Mouse (Mus musculus) megakaryocyte, embryonic 14.5 days (primary cell): ENCODE measurements around the gene Trim8. TPM values are rescaled to one million over a fixed set of nuclear protein-coding genes. Genes with fewer than 3 reads are reported as not detected.

Source experiments
- H3K27me3 ChIP-seq: replicated peaks from 2 replicates; pipeline ENCODE3; 2012; ENCODE audit warnings: inconsistent platforms
- H3K36me3 ChIP-seq: replicated peaks from 2 replicates; pipeline ENCODE3; 2012; ENCODE audit warnings: low read length, inconsistent platforms, mixed read lengths
- H3K4me1 ChIP-seq: 2 replicates; pipeline ENCODE4 v1.6.1; 2012; ENCODE audit warnings: inconsistent platforms
- H3K4me3 ChIP-seq: replicated peaks from 2 replicates; pipeline ENCODE3; 2012; ENCODE audit warnings: moderate library complexity, mild to moderate bottlenecking, inconsistent platforms
- H3K9me3 ChIP-seq: 2 replicates; pipeline ENCODE4 v1.6.1; 2012; ENCODE audit warnings: inconsistent platforms
- FLI1 ChIP-seq: IDR thresholded peaks from 2 replicates; pipeline ENCODE4 v1.6.1; 2012; ENCODE audit warnings: low read length, inconsistent platforms, mixed read lengths
- GATA1 ChIP-seq: IDR thresholded peaks from 3 replicates; pipeline ENCODE4 v1.6.1; 2012; ENCODE audit warnings: mixed read lengths, low read length, inconsistent platforms, borderline replicate concordance
- polyA plus RNA-seq: library from polyadenylated mRNA; stranded (reverse); fragments of >175 nt; gene quantifications from 2 replicates; pipeline ENCODE4 v1.2.3, GENCODE M21; 2012; ENCODE audit warnings: low replicate concordance; ENCODE audit not compliant: insufficient read depth

Trim8 gene
- polyA plus RNA-seq, result 207 and 435 TPM in 2 replicates

DNA sequence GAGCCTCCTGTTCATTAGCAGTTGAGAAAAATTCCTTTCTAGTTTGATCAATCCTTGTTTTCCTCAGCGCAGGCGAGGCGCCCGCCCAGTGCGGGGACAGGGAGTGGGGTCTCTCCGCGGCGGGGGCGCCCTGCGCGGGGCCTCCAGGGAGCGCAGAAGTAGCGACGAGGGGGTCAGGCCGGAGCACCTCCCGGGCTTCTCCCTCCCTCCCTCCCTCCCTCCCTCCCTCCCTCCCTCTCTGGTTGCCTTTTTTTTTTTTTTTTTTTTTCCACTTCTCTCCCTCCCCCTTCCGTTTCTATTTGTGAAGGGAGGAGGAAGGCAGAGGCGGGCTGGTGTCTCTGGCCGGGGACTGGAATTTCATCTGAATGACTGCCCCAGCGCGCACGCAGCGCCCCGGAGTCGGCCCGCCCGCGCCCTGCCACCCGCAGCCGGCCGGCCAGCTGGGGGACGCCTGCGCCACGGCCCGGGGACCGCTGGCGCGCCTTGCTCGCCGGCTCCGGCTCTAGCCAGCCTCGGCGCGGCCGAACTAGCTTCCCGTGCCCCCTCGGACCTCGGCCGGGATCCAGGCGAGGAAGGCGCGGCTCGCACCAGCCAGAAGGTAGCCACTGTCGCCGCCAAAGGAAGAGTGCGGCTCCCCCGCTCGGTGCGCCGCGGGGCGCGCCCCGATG, at the start of gene Trim8:
Gene Trim8 (plus strand): TSS at position 302 of the 668 bp plus-strand sequence.
- Histone ChIP-seq H3K27me3 (no peaks in the 10 kb centered on the region), H3K36me3 (peaks cover 41% of the 10 kb centered on the region), H3K4me1 (peaks cover 44% of the 10 kb centered on the region), H3K9me3 (no peaks in the 10 kb centered on the region), H3K4me3 (peak within 1 kb of the TSS; percentile 90)
- TF ChIP-seq FLI1 (no peak), GATA1 (no peak)

GRCm38 (mm10) chr19:46452052-46452827, 49.3 kb upstream of the Trim8 start:
- H3K4me1 ChIP-seq, result peaks cover 100% of the 10 kb centered on the region
- H3K9me3 ChIP-seq, result no peaks in the 10 kb centered on the region
- H3K36me3 ChIP-seq, result peaks cover 55% of the 10 kb centered on the region
- no peaks in the 10 kb centered on the region for H3K27me3 ChIP-seq
- peak overlapping the region; percentile 40 for H3K4me3 ChIP-seq
- no peak for TF ChIP-seq GATA1
- no peak for TF ChIP-seq FLI1

- no peaks in the 10 kb centered on the region for H3K27me3 ChIP-seq
- H3K4me3 ChIP-seq, result peak overlapping the region; percentile 40
- no peak for TF ChIP-seq GATA1
- TF ChIP-seq FLI1, result no peak
- no peaks in the 10 kb centered on the region for H3K9me3 ChIP-seq
- H3K4me1 ChIP-seq, result peaks cover 100% of the 10 kb centered on the region
- H3K36me3 ChIP-seq, result peaks cover 61% of the 10 kb centered on the region
These were observed 48.6 kb upstream of the Trim8 start for GRCm38 (mm10) chr19:46452916-46453315.

- peak overlapping the region; percentile 90 for H3K4me3 ChIP-seq
- peaks cover 69% of the 10 kb centered on the region for H3K36me3 ChIP-seq
- H3K27me3 ChIP-seq, result no peaks in the 10 kb centered on the region
- H3K4me1 ChIP-seq, result peaks cover 100% of the 10 kb centered on the region
- no peaks in the 10 kb centered on the region for H3K9me3 ChIP-seq
- no peak for TF ChIP-seq FLI1
- TF ChIP-seq GATA1, result no peak
These were observed 47.2 kb upstream of the Trim8 start for GRCm38 (mm10) chr19:46454126-46454880.

GRCm38 (mm10) chr19:46455032-46455431, 46.5 kb upstream of the Trim8 start:
- peaks cover 69% of the 10 kb centered on the region for H3K36me3 ChIP-seq
- H3K4me1 ChIP-seq, result peaks cover 100% of the 10 kb centered on the region
- no peaks in the 10 kb centered on the region for H3K9me3 ChIP-seq
- peak; percentile 97 for TF ChIP-seq FLI1
- peak; percentile 100 for TF ChIP-seq GATA1
- no peaks in the 10 kb centered on the region for H3K27me3 ChIP-seq
- peak overlapping the region; percentile 90 for H3K4me3 ChIP-seq

- Histone ChIP-seq H3K9me3 (no peaks in the 10 kb centered on the region), H3K27me3 (no peaks in the 10 kb centered on the region), H3K4me1 (peaks cover 100% of the 10 kb centered on the region), H3K4me3 (peak overlapping the region; percentile 90), H3K36me3 (peaks cover 69% of the 10 kb centered on the region)
- TF ChIP-seq GATA1 (no peak), FLI1 (no peak)
These were observed 45.9 kb upstream of the Trim8 start for GRCm38 (mm10) chr19:46455556-46455955.

DNA sequence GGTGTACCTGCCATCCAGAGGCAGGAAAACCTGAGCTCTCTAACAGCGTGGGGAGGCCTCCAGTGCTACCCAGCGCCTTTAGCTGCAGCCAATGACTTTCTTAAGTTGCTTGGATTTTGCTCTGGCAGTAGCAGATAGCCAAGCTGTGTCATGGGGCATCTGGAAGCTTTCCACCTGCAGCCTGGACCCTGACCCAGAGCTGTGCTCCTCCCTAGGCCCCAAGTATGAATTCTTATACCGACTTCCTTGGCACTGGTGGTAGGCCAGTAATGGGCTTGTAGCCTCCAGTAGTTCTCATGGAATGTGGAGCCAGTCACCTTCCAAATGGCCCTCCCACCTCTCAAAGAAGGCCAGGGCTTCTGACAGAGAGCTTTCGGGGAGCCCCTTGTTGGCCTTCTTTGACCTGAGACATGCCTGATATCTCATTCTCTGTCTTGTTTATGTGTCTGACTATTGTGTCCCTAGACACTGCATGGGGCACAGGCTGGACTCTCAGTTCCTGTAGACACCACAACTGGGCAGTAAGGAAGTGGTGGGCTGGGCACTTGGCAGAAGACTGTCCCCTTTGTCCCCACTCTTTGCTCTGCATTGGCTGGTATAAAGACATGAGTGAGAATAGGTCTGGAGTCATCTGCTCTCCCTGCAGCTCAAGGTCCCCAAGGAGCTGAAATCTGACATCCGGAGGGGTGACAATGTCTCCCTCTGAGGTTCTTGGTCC, 45.3 kb upstream of the Trim8 start:
- H3K36me3 ChIP-seq, result peaks cover 69% of the 10 kb centered on the region

GRCm38 (mm10) chr19:46457798-46458197, 43.7 kb upstream of the Trim8 start:
- H3K9me3 ChIP-seq, result no peaks in the 10 kb centered on the region
- TF ChIP-seq FLI1 (no peak), GATA1 (no peak)
- peaks cover 84% of the 10 kb centered on the region for H3K4me1 ChIP-seq
- H3K36me3 ChIP-seq, result peaks cover 70% of the 10 kb centered on the region
- peak overlapping the region; percentile 26 for H3K4me3 ChIP-seq
- H3K27me3 ChIP-seq, result no peaks in the 10 kb centered on the region

More for the DNA sequence above, 45.3 kb upstream of the Trim8 start:
- TF ChIP-seq GATA1 (no peak), FLI1 (no peak)
- Histone ChIP-seq H3K9me3 (no peaks in the 10 kb centered on the region), H3K4me1 (peaks cover 97% of the 10 kb centered on the region), H3K27me3 (no peaks in the 10 kb centered on the region), H3K4me3 (peak overlapping the region; percentile 90)

DNA sequence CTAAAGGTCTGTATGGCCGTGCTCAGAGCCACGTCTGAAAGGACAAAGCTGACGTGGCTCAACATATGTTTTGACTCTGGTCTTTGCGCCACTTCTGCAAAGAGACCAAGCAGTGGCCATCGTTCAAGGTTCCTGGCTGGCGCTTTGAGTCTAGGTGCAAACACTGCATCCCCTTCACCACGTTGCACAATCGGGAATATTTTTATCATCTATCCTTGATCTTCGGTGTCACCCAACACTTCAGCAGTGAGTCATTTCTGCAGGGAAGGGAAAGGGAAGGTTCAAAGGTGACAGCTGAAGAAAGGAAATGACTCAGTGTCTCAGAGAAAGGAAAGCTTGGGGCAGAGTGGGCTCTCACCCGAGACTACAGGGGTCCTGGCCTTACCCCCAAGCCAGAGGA, 42.2 kb upstream of the Trim8 start:
- TF ChIP-seq FLI1, result no peak
- no peak for TF ChIP-seq GATA1
- Histone ChIP-seq H3K9me3 (0 out of 2 replicates have a peak, but pooled peaks cover 4% of the 10 kb centered on the region), H3K36me3 (peaks cover 66% of the 10 kb centered on the region)

GRCm38 (mm10) chr19:46459889-46460288, 41.6 kb upstream of the Trim8 start:
- peaks cover 67% of the 10 kb centered on the region for H3K4me1 ChIP-seq
- H3K4me3 ChIP-seq, result peak overlapping the region; percentile 3
- H3K27me3 ChIP-seq, result no peaks in the 10 kb centered on the region
- H3K36me3 ChIP-seq, result peaks cover 66% of the 10 kb centered on the region
- 0 out of 2 replicates have a peak, but pooled peaks cover 4% of the 10 kb centered on the region for H3K9me3 ChIP-seq
- no peak for TF ChIP-seq GATA1
- TF ChIP-seq FLI1, result no peak

More for the DNA sequence above, 42.2 kb upstream of the Trim8 start:
- Histone ChIP-seq H3K4me1 (peaks cover 70% of the 10 kb centered on the region), H3K27me3 (no peaks in the 10 kb centered on the region), H3K4me3 (no peak overlapping the region)
